Mouse (Mus musculus) ES-E14 (cell line): ENCODE data around the gene Cd300lf. TPM values are rescaled to one million over a fixed set of nuclear protein-coding genes. Genes with fewer than 3 reads are reported as not detected.

Experiments used
- DNase-seq: peaks from one replicate; pipeline ENCODE4 v3.0.0-alpha.2; 2013; ENCODE audit warnings: low read depth, low spot score
- H3K27ac ChIP-seq: 2 replicates; pipeline ENCODE4 v1.5.1; 2012; ENCODE audit warnings: low read depth, mild to moderate bottlenecking, low read length, moderate library complexity, mixed read lengths; ENCODE audit not compliant: poor library complexity, insufficient read depth, severe bottlenecking
- H3K36me3 ChIP-seq: 2 replicates; pipeline ENCODE4 v1.6.1; 2012; ENCODE audit warnings: mild to moderate bottlenecking, low read length, moderate library complexity, mixed read lengths; ENCODE audit not compliant: control insufficient read depth, poor library complexity, insufficient read depth, severe bottlenecking
- H3K4me1 ChIP-seq, 2 experiments: fragments of 150-350 bp in 1 of 2; sonication (generic) in 1 of 2; 2 replicates each; pipeline ENCODE4 v1.6.1; 2012; ENCODE audit warnings: low read length in 2 of 2, mild to moderate bottlenecking in 1 of 2, mixed read lengths in 1 of 2; ENCODE audit not compliant: control insufficient read depth in 2 of 2, insufficient read depth in 2 of 2, poor library complexity in 1 of 2
- H3K4me3 ChIP-seq, 2 experiments: fragments of 150-350 bp in 1 of 2; sonication (generic) in 1 of 2; 2 replicates each; pipeline ENCODE4 v1.5.1; 2012; ENCODE audit warnings: low read length in 2 of 2, low read depth in 1 of 2, mild to moderate bottlenecking in 1 of 2, mixed read lengths in 1 of 2; ENCODE audit not compliant: insufficient read depth in 1 of 2, poor library complexity in 1 of 2, severe bottlenecking in 1 of 2
- H3K9ac ChIP-seq: 2 replicates; pipeline ENCODE4 v1.6.1; 2012; ENCODE audit warnings: low read depth, mild to moderate bottlenecking, low read length, mixed read lengths; ENCODE audit not compliant: poor library complexity, insufficient read depth, severe bottlenecking
- H3K9me3 ChIP-seq: fragments of 150-350 bp; sonication (generic); 2 replicates; pipeline ENCODE4 v1.6.1; 2012; ENCODE audit warnings: low read depth, mild to moderate bottlenecking, low read length; ENCODE audit not compliant: control insufficient read depth, insufficient read depth
- CHD2 ChIP-seq: IDR thresholded peaks from 2 replicates; pipeline ENCODE4 v1.6.1; 2014; ENCODE audit warnings: mild to moderate bottlenecking, low read depth, low read length, inconsistent platforms
- HCFC1 ChIP-seq: IDR thresholded peaks from 2 replicates; pipeline ENCODE4 v1.6.1; 2012; ENCODE audit warnings: low read length, inconsistent platforms, borderline replicate concordance; ENCODE audit not compliant: insufficient read depth
- MAFK ChIP-seq: IDR thresholded peaks from 2 replicates; pipeline ENCODE4 v1.6.1; 2014; ENCODE audit warnings: mild to moderate bottlenecking, low read depth, low read length, inconsistent platforms; ENCODE audit not compliant: insufficient read depth
- ZC3H11A ChIP-seq: IDR thresholded peaks from 2 replicates; pipeline ENCODE4 v1.6.1; 2012; ENCODE audit warnings: low read depth, mild to moderate bottlenecking, inconsistent platforms, low read length, borderline replicate concordance
- ZNF384 ChIP-seq: IDR thresholded peaks from 2 replicates; pipeline ENCODE4 v1.6.1; 2012; ENCODE audit warnings: low read depth, low read length, inconsistent platforms
- in situ Hi-C, 2 experiments: fragments of 600-800 bp; cut with MboI; formaldehyde crosslinking; loops; one replicate each; pipeline ENCODE4 v1.15.1; 2025; ENCODE audit warnings: low sequenced_read_pairs in 2 of 2, inconsistent platforms in 1 of 2; ENCODE audit not compliant: unreplicated experiment in 2 of 2
- total RNA-seq: library from RNA; depleted of rRNA; stranded (reverse); fragments of 300-350 nt; gene quantifications from 2 replicates; pipeline ENCODE4 v1.2.3, GENCODE M21; 2012

Cd300lf gene
- total RNA-seq, 1 experiment: 0.40 TPM

DNA sequence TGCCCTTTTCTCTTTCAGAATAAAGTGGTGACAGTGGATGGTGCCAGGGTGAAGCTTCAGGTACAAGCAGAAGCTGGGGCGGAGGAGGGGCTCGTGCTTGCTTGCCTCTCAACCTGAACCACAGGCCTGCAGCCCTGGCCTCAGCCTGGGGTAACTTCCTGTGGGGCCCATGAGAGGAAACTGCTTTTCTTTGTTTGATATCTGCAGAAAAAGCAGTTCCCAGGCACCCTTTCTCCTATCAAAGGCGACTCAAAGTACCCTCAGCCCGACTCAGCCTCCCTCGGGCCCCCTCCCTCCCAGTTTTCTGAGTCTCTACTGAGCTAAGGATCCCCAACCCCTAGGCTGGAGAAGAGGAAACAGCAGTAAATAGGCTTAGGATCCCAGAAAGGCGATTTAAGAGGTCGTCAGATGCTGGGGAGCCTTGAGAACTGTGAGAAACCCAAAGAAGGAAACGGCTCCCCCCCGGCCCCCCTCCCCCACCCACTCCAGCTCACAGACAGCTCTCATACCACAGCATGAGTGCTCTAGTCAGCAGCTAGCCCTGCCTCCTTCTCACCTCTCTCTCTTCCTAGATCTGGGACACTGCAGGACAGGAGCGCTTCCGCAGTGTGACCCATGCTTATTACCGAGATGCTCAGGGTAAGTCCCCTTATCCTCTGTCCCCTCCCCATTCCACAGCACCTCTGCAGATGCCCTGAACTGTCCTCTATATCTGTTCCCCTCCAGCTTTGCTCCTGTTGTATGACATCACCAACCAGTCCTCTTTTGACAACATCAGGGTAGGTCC lies 24.3 kb upstream of the Cd300lf start:
- H3K9me3 ChIP-seq: no peaks in the 10 kb centered on the region
- in situ Hi-C loops: no loop called here
- DNase-seq: no peak
- no peak overlapping the region for H3K27ac ChIP-seq
- no peak overlapping the region for H3K9ac ChIP-seq
- peaks cover 3 to 17% of the 10 kb centered on the region in 2 experiments; a peak in 2 of 4 replicates for H3K4me1 ChIP-seq
- no peaks in the 10 kb centered on the region for H3K36me3 ChIP-seq
- H3K4me3 ChIP-seq: no peak overlapping the region
- TF ChIP-seq ZNF384: no peak

DNA sequence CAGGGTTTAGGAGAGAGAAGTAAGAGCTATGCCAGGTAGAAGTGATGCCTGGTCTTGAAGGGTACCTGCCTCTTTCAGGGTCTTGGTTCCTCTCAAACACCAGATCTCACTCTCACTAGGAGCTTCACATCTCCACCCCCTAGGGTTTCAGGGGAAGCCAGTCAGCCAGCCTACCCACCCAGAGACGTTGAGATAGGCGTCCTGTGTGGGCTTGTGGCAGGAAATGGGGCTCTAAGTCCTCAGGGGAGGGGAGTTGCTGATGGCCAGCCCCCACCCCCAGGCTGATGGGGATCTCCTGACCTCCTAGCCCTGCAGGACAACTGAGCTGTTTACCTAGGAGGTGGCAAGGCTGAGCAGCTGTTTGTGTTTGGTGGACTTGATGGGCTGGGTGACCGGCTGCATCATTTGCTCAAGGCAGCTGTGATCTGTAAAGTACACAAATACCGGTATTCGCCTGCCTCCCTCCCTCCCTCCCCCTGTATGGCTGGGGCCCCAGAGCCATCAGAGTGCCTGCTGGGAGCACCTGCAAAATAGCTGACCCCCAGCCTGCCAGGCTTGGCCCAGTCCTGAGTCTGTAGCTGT lies 21.4 kb upstream of the Cd300lf start:
- no peak overlapping the region for H3K27ac ChIP-seq
- in situ Hi-C loops: no loop called here
- H3K4me1 ChIP-seq: peaks cover 3 to 6% of the 10 kb centered on the region in 2 experiments; a peak in 1 of 4 replicates
- H3K9me3 ChIP-seq: no peaks in the 10 kb centered on the region
- DNase-seq: no peak
- H3K4me3 ChIP-seq: no peak overlapping the region
- H3K36me3 ChIP-seq: no peaks in the 10 kb centered on the region
- no peak for TF ChIP-seq HCFC1
- no peak for TF ChIP-seq MAFK
- TF ChIP-seq ZNF384: no peak
- H3K9ac ChIP-seq: no peak overlapping the region

DNA sequence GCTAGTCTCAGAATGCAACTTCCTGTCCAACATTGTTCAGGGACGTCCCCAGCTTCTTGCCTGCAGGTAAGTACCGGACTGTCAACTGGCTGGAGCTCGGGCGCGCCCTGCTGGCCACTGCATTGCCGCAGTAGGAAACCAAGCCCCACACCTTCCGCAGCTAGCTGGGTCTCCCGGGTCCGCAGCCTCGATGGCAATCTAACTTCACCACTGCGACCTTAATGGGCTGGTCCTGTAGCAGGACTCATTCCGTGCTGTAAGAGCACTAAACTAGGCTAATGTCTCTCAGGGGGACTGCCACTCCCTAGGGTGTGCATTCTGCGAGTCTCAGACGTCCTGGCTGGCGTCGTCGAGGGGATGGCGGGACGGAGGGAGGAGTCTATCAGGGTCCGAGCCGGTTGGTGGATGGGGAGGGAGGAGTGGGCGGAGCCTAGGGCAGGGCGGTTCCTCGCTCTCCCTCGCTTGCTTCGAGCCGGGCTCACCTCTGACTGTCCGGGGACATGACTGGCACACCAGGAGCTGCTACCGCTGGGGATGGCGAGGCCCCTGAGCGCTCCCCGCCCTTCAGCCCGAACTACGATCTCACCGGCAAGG lies 20.0 kb upstream of the Cd300lf start:
- no peaks in the 10 kb centered on the region for H3K9me3 ChIP-seq
- H3K36me3 ChIP-seq: no peaks in the 10 kb centered on the region
- no peak overlapping the region for H3K27ac ChIP-seq
- TF ChIP-seq CHD2 (no peak), ZC3H11A (no peak), MAFK (no peak), ZNF384 (no peak), HCFC1 (no peak)
- peak overlapping the region; percentile 56 for H3K9ac ChIP-seq
- H3K4me3 ChIP-seq: peak overlapping the region; percentile 72 to 81
- peaks cover 0 to 6% of the 10 kb centered on the region in 2 experiments; a peak in 1 of 4 replicates for H3K4me1 ChIP-seq
- in situ Hi-C loops: loop anchor here in 1 of 2 experiments (5.0 kb wide), 1 partner anchor 61 kb away; the partner anchor contains the start of gene Rab37
- DNase-seq: peak; percentile 91

DNA sequence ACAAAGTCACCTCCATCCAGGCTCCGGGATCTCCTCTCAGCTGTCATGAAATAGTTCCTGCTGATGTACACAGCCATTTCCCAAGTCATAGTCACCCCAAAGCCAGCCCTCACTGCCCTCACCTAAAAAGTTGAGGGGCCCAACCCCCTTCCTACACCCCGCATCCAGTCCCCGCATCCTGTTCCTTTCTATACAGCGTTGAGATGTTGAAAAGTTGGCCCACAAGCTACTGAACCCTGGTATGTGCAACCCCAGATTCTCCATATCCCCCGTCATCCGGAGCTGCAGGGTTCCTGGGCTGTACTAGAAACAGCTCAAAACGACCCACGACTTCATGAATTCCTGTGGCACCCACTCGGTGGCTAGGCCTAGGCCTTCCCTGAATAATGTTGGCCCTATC lies 19.3 kb upstream of the Cd300lf start:
- Histone ChIP-seq H3K27ac (no peak overlapping the region), H3K4me1 (peaks cover 0 to 6% of the 10 kb centered on the region in 2 experiments; a peak in 1 of 4 replicates)
- in situ Hi-C loops: loop anchor here in 1 of 2 experiments (5.0 kb wide), 1 partner anchor 61 kb away; the partner anchor contains the start of gene Rab37

More for the DNA sequence above, 19.3 kb upstream of the Cd300lf start:
- Histone ChIP-seq H3K36me3 (no peaks in the 10 kb centered on the region), H3K4me3 (no peak overlapping the region), H3K9me3 (no peaks in the 10 kb centered on the region), H3K9ac (no peak overlapping the region)
- DNase-seq: no peak
- TF ChIP-seq HCFC1: no peak
- no peak for TF ChIP-seq ZNF384
- TF ChIP-seq ZC3H11A: no peak
- no peak for TF ChIP-seq MAFK
- TF ChIP-seq CHD2: no peak
